8 mouse cellular contexts compared by ENCODE assay signal in the genomic region with DNA sequence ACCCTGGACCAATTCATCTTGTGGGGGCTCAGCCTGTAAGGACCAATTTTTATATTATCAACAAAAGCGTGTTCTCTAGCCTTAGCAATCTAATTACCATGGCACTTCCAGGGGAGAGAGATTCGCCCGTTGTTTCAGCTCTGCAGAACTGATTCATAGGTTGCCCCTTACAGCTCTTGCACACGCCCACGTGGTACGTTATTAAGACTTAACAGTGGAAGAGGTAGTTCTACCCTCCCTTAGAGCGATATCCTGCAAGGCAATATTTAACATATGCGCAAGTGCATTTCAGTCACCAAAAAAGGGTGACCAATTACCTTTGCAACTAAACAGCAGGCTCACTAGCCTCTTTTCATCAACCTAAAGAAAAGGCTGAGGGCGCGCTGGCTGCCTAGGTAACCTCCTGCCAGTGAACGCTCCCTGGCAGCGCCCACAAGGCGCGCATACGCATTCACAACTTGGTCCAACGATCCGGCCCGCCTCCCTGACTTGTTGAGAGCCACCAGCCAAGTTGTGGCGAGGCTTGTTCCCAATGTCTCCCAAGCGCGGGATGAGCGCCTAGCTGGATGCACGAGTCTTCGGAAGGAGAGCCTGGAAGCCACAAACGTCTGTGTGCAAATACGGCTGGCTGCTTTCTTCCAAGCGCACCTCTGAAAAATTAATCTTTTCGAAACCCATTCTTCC. TPM values are rescaled to one million over a fixed set of nuclear protein-coding genes. Genes with fewer than 3 reads are reported as not detected.
A peak's percentile ranks its signal among the peaks of the same experiment; 100 is the strongest.
DNase-seq lines count a peak whose midpoint lies in the region; ATAC-seq and TF ChIP-seq lines count a peak whose summit lies in the region.

No protein-coding gene starts in this region.

- H3K36me3 ChIP-seq in kidney, adult 2 months (ENCODE audit: control insufficient read depth, insufficient read depth, low read length) = no peaks in the 10 kb centered on the region
- H3K36me3 ChIP-seq in embryonic facial prominence, embryonic 10.5 days (replicated peaks) = no peaks in the 10 kb centered on the region
- H3K36me3 ChIP-seq in liver, embryonic 12.5 days = no peaks in the 10 kb centered on the region

- peak; percentile 23 to 60; a peak in 2 of 4 replicates for ATAC-seq in hematopoietic stem cell, adult 5-6 weeks (replicated peaks in 1 of 2; ENCODE audit: insufficient read depth in 1 of 2, low FRiP score in 2 of 2, low TSS enrichment in 1 of 2, low read depth in 1 of 2, poor library complexity in 2 of 2, severe bottlenecking in 2 of 2)
- no peak for ATAC-seq in liver, embryonic 12.5 days

- peak overlapping the region; percentile 66; the same call in 1 of the 2 replicates for H3K4me3 ChIP-seq in kidney, adult 2 months (ENCODE audit: insufficient read depth, low read depth, low read length)
- peak overlapping the region; percentile 74 for H3K4me3 ChIP-seq in embryonic facial prominence, embryonic 10.5 days
- H3K4me3 ChIP-seq in liver, embryonic 12.5 days = peak overlapping the region; percentile 51
- H3K4me3 ChIP-seq in cerebellum, adult 2 months (replicated peaks; ENCODE audit: insufficient read depth, low read depth, low read length) = no peak overlapping the region

- no peaks in the 10 kb centered on the region for H3K4me1 ChIP-seq in kidney, adult 2 months (ENCODE audit: control insufficient read depth, insufficient read depth, low read length)
- peaks cover 26% of the 10 kb centered on the region for H3K4me1 ChIP-seq in embryonic facial prominence, embryonic 10.5 days
- H3K4me1 ChIP-seq in liver, embryonic 12.5 days = 0 out of 2 replicates have a peak, but pooled peaks cover 6% of the 10 kb centered on the region
- H3K4me1 ChIP-seq in cerebellum, adult 2 months (ENCODE audit: control insufficient read depth, insufficient read depth, low read length) = no peaks in the 10 kb centered on the region

- TF ChIP-seq CTCF in kidney, adult 2 months (conservative IDR thresholded peaks at IDR 0.05; ENCODE audit: insufficient read depth, insufficient read length, low read depth, low read length) = no peak
- TF ChIP-seq CTCF in cerebellum, adult 2 months (IDR thresholded peaks at IDR 0.05; ENCODE audit: borderline replicate concordance, insufficient read depth, low read depth, low read length) = no peak

- H3K27ac ChIP-seq in kidney, adult 2 months (ENCODE audit: insufficient read depth, low read depth, low read length) = no peak overlapping the region
- H3K27ac ChIP-seq in embryonic facial prominence, embryonic 10.5 days (replicated peaks) = peak overlapping the region; percentile 90
- H3K27ac ChIP-seq in liver, embryonic 12.5 days = no peak overlapping the region
- no peak overlapping the region for H3K27ac ChIP-seq in cerebellum, adult 2 months (ENCODE audit: insufficient read depth, low read length)

- H3K9me3 ChIP-seq in embryonic facial prominence, embryonic 10.5 days = no peaks in the 10 kb centered on the region
- H3K9me3 ChIP-seq in liver, embryonic 12.5 days (replicated peaks) = no peaks in the 10 kb centered on the region

- no peak for TF ChIP-seq POLR2A in kidney, adult 2 months (IDR thresholded peaks at IDR 0.05; ENCODE audit: low read depth, low read length)
- no peak for TF ChIP-seq POLR2A in cerebellum, adult 2 months (IDR thresholded peaks at IDR 0.05; ENCODE audit: borderline replicate concordance, insufficient read depth, low read length)

- DNase-seq in kidney, adult 2 months = peak; percentile 11
- DNase-seq in kidney, adult 11 months = no peak
- DNase-seq in embryonic facial prominence, embryonic 10.5 days (ENCODE audit: low spot score) = no peak
- peak; percentile 25 for DNase-seq in right cerebral cortex, postnatal 10 days (ENCODE audit: low spot score in 2 of 2)
- no peak for DNase-seq in thymus, postnatal 36 days
- DNase-seq in cerebellum, adult 2 months = no peak

- no peaks in the 10 kb centered on the region for H3K27me3 ChIP-seq in kidney, adult 2 months (replicated peaks; ENCODE audit: control insufficient read depth, insufficient read depth, low read length)
- peaks cover 43% of the 10 kb centered on the region for H3K27me3 ChIP-seq in embryonic facial prominence, embryonic 10.5 days (replicated peaks; ENCODE audit: low read depth, poor library complexity, severe bottlenecking)
- H3K27me3 ChIP-seq in liver, embryonic 12.5 days (replicated peaks) = peaks cover 37% of the 10 kb centered on the region
- H3K27me3 ChIP-seq in cerebellum, adult 2 months (ENCODE audit: control insufficient read depth, insufficient read depth, low read length) = no peaks in the 10 kb centered on the region; the same call in 1 of the 2 replicates

- 10% methylated on average over 28 of the region's 28 CpGs for WGBS in kidney, adult 2 months
- WGBS in embryonic facial prominence, embryonic 10.5 days = 21% methylated on average over 28 of the region's 28 CpGs
- 23% methylated on average over 28 of the region's 28 CpGs for WGBS in liver, embryonic 12.5 days (ENCODE audit: insufficient replicate concordance)
- WGBS in cerebellum, adult 2 months = 11% methylated on average over 28 of the region's 28 CpGs

- peak overlapping the region; percentile 58 for H3K4me2 ChIP-seq in liver, embryonic 12.5 days

- peak overlapping the region; percentile 57 for H3K9ac ChIP-seq in liver, embryonic 12.5 days

RNA-seq across cellular contexts. Expression of gene Gpc3, which starts 1.6 kb away (rescaled TPM):
- polyA plus RNA-seq in kidney, adult 2 months (2012; rRNA removed) = 27.2 and 31.5 TPM in 2 replicates
- polyA plus RNA-seq in embryonic facial prominence, embryonic 10.5 days (2016; fragmentation: Nextera tagmentation; extraction: Ambion mirVana) = 722 and 727 TPM in 2 replicates
- total RNA-seq in hematopoietic stem cell, adult 5-6 weeks (2017) = 1.5 and 1.8 TPM in 2 replicates
- polyA plus RNA-seq in liver, embryonic 12.5 days (2016; fragmentation: Nextera tagmentation; extraction: Ambion mirVana) = 277 and 278 TPM in 2 replicates
- 2.6 and 2.8 TPM in 2 replicates for polyA plus RNA-seq in cerebellum, adult 2 months (2012; rRNA removed)

Comparison
In these comparisons a context has a peak if more than half of its experiments do, and no peak if none do; other contexts are left out.
1. DNase-seq: peak in kidney, adult 2 months (single experiment) and right cerebral cortex, postnatal 10 days (2 of 2); none in kidney, adult 11 months (single experiment), embryonic facial prominence, embryonic 10.5 days (single experiment), thymus, postnatal 36 days (0 of 2) and cerebellum, adult 2 months (0 of 2).